ENCODE assay signal across 12 mouse cellular contexts in the genomic region with DNA sequence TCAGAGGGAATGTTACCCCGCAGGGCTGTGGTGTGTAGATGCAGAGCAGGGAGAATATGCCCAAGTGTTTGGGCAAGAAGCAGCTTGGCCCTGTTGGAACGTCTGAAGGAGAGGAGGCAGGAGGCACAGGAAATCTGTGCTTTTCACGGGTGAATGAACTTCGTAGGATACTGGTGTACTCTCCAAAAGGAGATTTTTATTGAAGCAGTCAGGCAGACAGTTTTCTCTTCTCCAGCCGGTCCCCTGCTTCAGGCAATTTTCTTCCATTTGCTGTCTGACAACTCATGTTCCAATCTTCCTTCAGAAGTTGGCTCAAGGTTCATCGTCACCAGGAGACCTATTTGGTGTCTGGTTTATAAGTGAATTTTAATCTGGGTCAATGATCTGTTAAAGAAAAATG.
A peak's percentile ranks its signal among the peaks of the same experiment; 100 is the strongest.
DNase-seq lines count a peak whose midpoint lies in the region; ATAC-seq lines count a peak whose summit lies in the region.
"Had no signal": no experiment of that assay in that cellular context is flagged by ENCODE, and none has a peak within 500 bp of the region (broad histone marks: within the 10 kb centered on the region; RNA-seq: fewer than 3 reads in every experiment).

No protein-coding gene starts in this region.

- 28% methylated on average over 6 of the region's 6 CpGs for WGBS in embryonic facial prominence, embryonic 12.5 days
- WGBS in embryonic facial prominence, embryonic 10.5 days, result 45% methylated on average over 6 of the region's 6 CpGs
- WGBS in midbrain, embryonic 10.5 days, result 62% methylated on average over 6 of the region's 6 CpGs
- WGBS in midbrain, embryonic 16.5 days, result 39% methylated on average over 6 of the region's 6 CpGs
- WGBS in neural tube, embryonic 15.5 days, result 41% methylated on average over 6 of the region's 6 CpGs

- no peak for ATAC-seq in embryonic facial prominence, embryonic 12.5 days (ENCODE audit: insufficient number of reproducible peaks, insufficient read depth, low FRiP score, low TSS enrichment)
- ATAC-seq in midbrain, embryonic 16.5 days, result no peak
- no peak for ATAC-seq in neural tube, embryonic 15.5 days (ENCODE audit: low FRiP score)

- H3K4me2 ChIP-seq in embryonic facial prominence, embryonic 12.5 days (replicated peaks), result no peak overlapping the region
- no peak overlapping the region for H3K4me2 ChIP-seq in midbrain, embryonic 16.5 days (ENCODE audit: low read length)
- no peak overlapping the region for H3K4me2 ChIP-seq in neural tube, embryonic 15.5 days
- H3K4me2 ChIP-seq: heart, embryonic 12.5 days had no signal

- no peaks in the 10 kb centered on the region for H3K27me3 ChIP-seq in embryonic facial prominence, embryonic 12.5 days
- H3K27me3 ChIP-seq in embryonic facial prominence, embryonic 10.5 days (replicated peaks; ENCODE audit: low read depth, poor library complexity, severe bottlenecking), result no peaks in the 10 kb centered on the region
- H3K27me3 ChIP-seq in midbrain, embryonic 10.5 days (ENCODE audit: low read depth, poor library complexity, severe bottlenecking), result no peaks in the 10 kb centered on the region
- no peaks in the 10 kb centered on the region for H3K27me3 ChIP-seq in midbrain, embryonic 16.5 days (ENCODE audit: control insufficient read depth, insufficient read depth, low read depth, low read length)
- no peaks in the 10 kb centered on the region for H3K27me3 ChIP-seq in neural tube, embryonic 15.5 days (replicated peaks)

- no peak for DNase-seq in embryonic facial prominence, embryonic 10.5 days (ENCODE audit: low spot score)
- no peak for DNase-seq in midbrain, embryonic 10.5 days (ENCODE audit: low spot score)
- peak; percentile 29 to 46 for DNase-seq in cerebellum, postnatal 36 days
- no peak for DNase-seq in ovary, postnatal 14 days (ENCODE audit: low spot score)
- DNase-seq in adrenal gland, adult 18-20 months (ENCODE audit: low spot score in 2 of 2), result no peak
- DNase-seq: right cerebral cortex, adult 18-20 months; thymus, postnatal 25 days had no signal

- no peak overlapping the region for H3K4me3 ChIP-seq in embryonic facial prominence, embryonic 12.5 days
- no peak overlapping the region for H3K4me3 ChIP-seq in embryonic facial prominence, embryonic 10.5 days
- no peak overlapping the region for H3K4me3 ChIP-seq in midbrain, embryonic 10.5 days
- H3K4me3 ChIP-seq in midbrain, embryonic 16.5 days (ENCODE audit: low read depth, low read length), result no peak overlapping the region
- no peak overlapping the region for H3K4me3 ChIP-seq in neural tube, embryonic 15.5 days (replicated peaks)
- H3K4me3 ChIP-seq: heart, embryonic 12.5 days had no signal

- H3K36me3 ChIP-seq in embryonic facial prominence, embryonic 12.5 days, result no peaks in the 10 kb centered on the region
- no peaks in the 10 kb centered on the region for H3K36me3 ChIP-seq in embryonic facial prominence, embryonic 10.5 days (replicated peaks)
- H3K36me3 ChIP-seq in midbrain, embryonic 10.5 days, result no peaks in the 10 kb centered on the region
- no peaks in the 10 kb centered on the region for H3K36me3 ChIP-seq in midbrain, embryonic 16.5 days (ENCODE audit: control insufficient read depth, insufficient read depth, low read length)
- no peaks in the 10 kb centered on the region for H3K36me3 ChIP-seq in neural tube, embryonic 15.5 days
- H3K36me3 ChIP-seq: heart, embryonic 12.5 days had no signal

- H3K4me1 ChIP-seq in embryonic facial prominence, embryonic 12.5 days, result peaks cover 11% of the 10 kb centered on the region
- peaks cover 8% of the 10 kb centered on the region for H3K4me1 ChIP-seq in embryonic facial prominence, embryonic 10.5 days
- H3K4me1 ChIP-seq in midbrain, embryonic 10.5 days, result peaks cover 12% of the 10 kb centered on the region
- H3K4me1 ChIP-seq in midbrain, embryonic 16.5 days (ENCODE audit: control insufficient read depth, insufficient read depth, low read length), result no peaks in the 10 kb centered on the region
- peaks cover 8% of the 10 kb centered on the region; the same call in 1 of the 2 replicates for H3K4me1 ChIP-seq in neural tube, embryonic 15.5 days
- H3K4me1 ChIP-seq: heart, embryonic 12.5 days had no signal

- H3K9me3 ChIP-seq in embryonic facial prominence, embryonic 12.5 days, result no peaks in the 10 kb centered on the region
- no peaks in the 10 kb centered on the region for H3K9me3 ChIP-seq in embryonic facial prominence, embryonic 10.5 days
- no peaks in the 10 kb centered on the region for H3K9me3 ChIP-seq in midbrain, embryonic 10.5 days (replicated peaks)
- no peaks in the 10 kb centered on the region for H3K9me3 ChIP-seq in midbrain, embryonic 16.5 days (replicated peaks; ENCODE audit: control insufficient read depth, low read length, poor library complexity, severe bottlenecking)
- no peaks in the 10 kb centered on the region for H3K9me3 ChIP-seq in neural tube, embryonic 15.5 days (replicated peaks)
- H3K9me3 ChIP-seq: heart, embryonic 12.5 days had no signal

- no peak overlapping the region for H3K9ac ChIP-seq in embryonic facial prominence, embryonic 12.5 days
- H3K9ac ChIP-seq in midbrain, embryonic 16.5 days (ENCODE audit: low read depth, low read length), result no peak overlapping the region
- no peak overlapping the region for H3K9ac ChIP-seq in neural tube, embryonic 15.5 days (replicated peaks)
- H3K9ac ChIP-seq: heart, embryonic 12.5 days; liver, embryonic 14.5 days had no signal

- H3K27ac ChIP-seq in embryonic facial prominence, embryonic 12.5 days, result 0 out of 2 replicates have a peak overlapping the region, but pooled peaks have one; percentile 37
- H3K27ac ChIP-seq in embryonic facial prominence, embryonic 10.5 days (replicated peaks), result no peak overlapping the region
- 0 out of 2 replicates have a peak overlapping the region, but pooled peaks have one; percentile 55 for H3K27ac ChIP-seq in midbrain, embryonic 10.5 days (replicated peaks)
- H3K27ac ChIP-seq in midbrain, embryonic 16.5 days (ENCODE audit: low read length), result no peak overlapping the region
- 0 out of 2 replicates have a peak overlapping the region, but pooled peaks have one; percentile 28 for H3K27ac ChIP-seq in neural tube, embryonic 15.5 days (replicated peaks)
- H3K27ac ChIP-seq: liver, embryonic 14.5 days had no signal

Comparison
In these comparisons a context has a peak if more than half of its experiments do, and no peak if none do; other contexts are left out.
1. H3K27ac ChIP-seq: peak in embryonic facial prominence, embryonic 12.5 days (single experiment), midbrain, embryonic 10.5 days (single experiment) and neural tube, embryonic 15.5 days (single experiment); none in embryonic facial prominence, embryonic 10.5 days (single experiment) and midbrain, embryonic 16.5 days (single experiment).
2. DNase-seq: peak in cerebellum, postnatal 36 days (2 of 2); none in embryonic facial prominence, embryonic 10.5 days (single experiment), midbrain, embryonic 10.5 days (single experiment), ovary, postnatal 14 days (single experiment) and adrenal gland, adult 18-20 months (0 of 2).